Mouse (Mus musculus) bone marrow macrophage, adult 2 months (primary cell): ENCODE results near the gene Rae1.

Experiments
- CTCF ChIP-seq: IDR thresholded peaks from 2 replicates; pipeline ENCODE4 v1.5.1; 2012; ENCODE audit warnings: low read depth, mild to moderate bottlenecking, low read length, moderate library complexity
- POLR2A ChIP-seq: IDR thresholded peaks from 2 replicates; pipeline ENCODE4 v1.6.1; 2012; ENCODE audit warnings: mild to moderate bottlenecking, low read depth, low read length, borderline replicate concordance

DNA sequence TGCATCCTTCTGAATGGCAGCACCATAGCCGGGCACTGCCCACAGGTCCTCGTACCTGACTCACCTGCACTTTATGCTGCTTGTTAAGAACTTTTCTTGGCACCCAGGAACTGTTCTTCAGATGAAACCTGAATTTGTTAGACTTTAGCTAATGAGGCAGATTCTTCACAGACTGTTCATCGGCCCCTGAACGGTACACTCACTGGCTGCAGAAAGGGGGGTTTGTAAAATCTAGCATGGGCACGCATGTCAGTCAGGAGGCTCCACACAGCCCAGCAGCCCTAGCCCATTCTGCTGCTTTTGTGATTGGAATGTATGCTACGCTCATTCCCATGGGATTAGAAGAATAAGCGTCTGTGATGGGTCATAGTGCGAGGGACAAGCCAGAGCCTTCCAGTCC is 3.8 kb downstream of the Rae1 start:
- TF ChIP-seq CTCF (no peak), POLR2A (no peak)
